Mouse (Mus musculus) kidney, embryonic 15.5 days (tissue): ENCODE measurements around the gene Psg16. TPM values are rescaled to one million over a fixed set of nuclear protein-coding genes. Genes with fewer than 3 reads are reported as not detected.

Source experiments
- ATAC-seq: fragments of 200-750 bp; cut with Nextera tagmentation; replicated peaks from 2 replicates; pipeline ENCODE4 v1.8.0; 2017; ENCODE audit warnings: moderate TSS enrichment; ENCODE audit not compliant: low FRiP score
- H3K27ac ChIP-seq: fragments of 300-500 bp; sonication (generic); 2 replicates; pipeline ENCODE4 v1.5.1; 2015; ENCODE audit warnings: mild to moderate bottlenecking, inconsistent platforms
- H3K27me3 ChIP-seq: fragments of 300-500 bp; sonication (generic); 2 replicates; pipeline ENCODE4 v1.6.1; 2015; ENCODE audit warnings: inconsistent platforms
- H3K36me3 ChIP-seq: fragments of 300-500 bp; sonication (generic); 2 replicates; pipeline ENCODE4 v1.6.1; 2015; ENCODE audit warnings: inconsistent platforms
- H3K4me1 ChIP-seq: fragments of 300-500 bp; sonication (generic); 2 replicates; pipeline ENCODE4 v1.6.1; 2015; ENCODE audit warnings: inconsistent platforms
- H3K4me2 ChIP-seq: fragments of 300-500 bp; sonication (generic); 2 replicates; pipeline ENCODE4 v1.6.1; 2015; ENCODE audit warnings: moderate library complexity, mild to moderate bottlenecking, inconsistent platforms
- H3K4me3 ChIP-seq: fragments of 300-500 bp; sonication (generic); replicated peaks from 2 replicates; pipeline ENCODE4 v1.5.1; 2015; ENCODE audit warnings: mild to moderate bottlenecking, inconsistent platforms
- H3K9ac ChIP-seq: fragments of 300-500 bp; sonication (generic); 2 replicates; pipeline ENCODE4 v1.6.1; 2015; ENCODE audit warnings: mild to moderate bottlenecking, inconsistent platforms
- H3K9me3 ChIP-seq: fragments of 300-500 bp; sonication (generic); replicated peaks from 2 replicates; pipeline ENCODE4 v1.6.1; 2016; ENCODE audit warnings: inconsistent platforms
- WGBS: fragments of 180-500 bp; shearing (Covaris S2); methylation state at CpG from one replicate; pipeline ENCODE4 v1.1.7; 2015; ENCODE audit warnings: mixed read lengths; 5-methylcytosine and 5-hydroxymethylcytosine counted together
- polyA plus RNA-seq: library from polyadenylated mRNA; unstranded; fragments of >200 nt; fragmentation: Nextera tagmentation; extraction: Ambion mirVana; gene quantifications from 2 replicates; pipeline ENCODE4 v1.2.1, GENCODE M21; 2015

The Psg16 gene
- polyA plus RNA-seq, 1 experiment from 2014 or later: 0.09 TPM

GRCm38 (mm10) chr7:17159011-17159410 is 85.2 kb downstream of the Psg16 start:
- Histone ChIP-seq H3K9ac (no peak overlapping the region), H3K9me3 (no peaks in the 10 kb centered on the region), H3K4me1 (no peaks in the 10 kb centered on the region), H3K4me3 (no peak overlapping the region), H3K27ac (no peak overlapping the region), H3K4me2 (no peak overlapping the region), H3K27me3 (no peaks in the 10 kb centered on the region), H3K36me3 (no peaks in the 10 kb centered on the region)
- no peak for ATAC-seq
- WGBS: 66% methylated on average over 7 of the region's 7 CpGs

GRCm38 (mm10) chr7:17171827-17172226 is 98.0 kb downstream of the Psg16 start:
- H3K27me3 ChIP-seq: no peaks in the 10 kb centered on the region
- no peak for ATAC-seq
- H3K4me2 ChIP-seq: no peak overlapping the region
- 84% methylated on average over 4 of the region's 4 CpGs for WGBS
- no peak overlapping the region for H3K27ac ChIP-seq
- H3K4me3 ChIP-seq: no peak overlapping the region
- H3K9ac ChIP-seq: no peak overlapping the region
- no peaks in the 10 kb centered on the region for H3K9me3 ChIP-seq
- no peaks in the 10 kb centered on the region for H3K4me1 ChIP-seq
- H3K36me3 ChIP-seq: no peaks in the 10 kb centered on the region

Other genes starting within 250 kb of the Psg16 start
- 14.6 and 17.7 TPM in 2 replicates for gene Prkd2, start 231.1 kb upstream of the Psg16 start, polyA plus RNA-seq
- gene Dact3, start 198.7 kb upstream of the Psg16 start, polyA plus RNA-seq: 2.6 TPM in 2 replicates
- gene Gng8, start 182.3 kb upstream of the Psg16 start, polyA plus RNA-seq: 6.8 and 7.8 TPM in 2 replicates
- 1.5 and 2.1 TPM in 2 replicates for gene Ptgir, start 167.6 kb upstream of the Psg16 start, polyA plus RNA-seq
- 116 and 124 TPM in 2 replicates for gene Calm3, start 149.9 kb upstream of the Psg16 start, polyA plus RNA-seq
- gene Pnmal2, start 129.4 kb upstream of the Psg16 start, polyA plus RNA-seq: 7.7 and 9.2 TPM in 2 replicates
- gene Pnmal1, start 114.4 kb upstream of the Psg16 start, polyA plus RNA-seq: 0.58 and 0.90 TPM in 2 replicates
- 0.23 and 0.31 TPM in 2 replicates for gene Gm42372, start 91.0 kb upstream of the Psg16 start, polyA plus RNA-seq
- gene Ccdc8, start 81.3 kb upstream of the Psg16 start, polyA plus RNA-seq: 35.7 and 41.2 TPM in 2 replicates
- 110 and 115 TPM in 2 replicates for gene Ppp5c, start 46.1 kb upstream of the Psg16 start, polyA plus RNA-seq
- gene Hif3a, start 11.6 kb upstream of the Psg16 start, polyA plus RNA-seq: 18.4 and 22.5 TPM in 2 replicates
- gene Ceacam3, start 76.2 kb downstream of the Psg16 start, polyA plus RNA-seq: not detected in 2 replicates
- gene Psg29, start 129.4 kb downstream of the Psg16 start, polyA plus RNA-seq: not detected in 2 replicates